Mouse (Mus musculus) Patski (cell line): ENCODE measurements around the gene Nol10. TPM values are rescaled to one million over a fixed set of nuclear protein-coding genes. Genes with fewer than 3 reads are reported as not detected.
A peak's percentile ranks its signal among the peaks of the same experiment; 100 is the strongest.

Source experiments
- ATAC-seq: fragments of 100-300 bp; one replicate; pipeline ENCODE4 v1.8.0; 2021
- CTCF ChIA-PET: fragments of 350-600 bp; sonication (Branson Sonifier 250); formaldehyde crosslinking; loops from one replicate; lab custom pipeline; 2022; ENCODE audit warnings: inconsistent platforms; lab: Charles Lee
- POLR2A ChIA-PET: fragments of 350-600 bp; sonication (Branson Sonifier 250); formaldehyde crosslinking; loops from one replicate; lab custom pipeline; 2022; ENCODE audit warnings: antibody characterized with exemption, inconsistent platforms; lab: Charles Lee
- DNase-seq: peaks from one replicate; pipeline ENCODE4 v3.0.0-alpha.2; 2011; ENCODE audit warnings: low read depth, low spot score
- H3K27me3 ChIP-seq: fragments of 371-371 bp; one replicate; pipeline ENCODE4 v1.5.1; 2021
- CTCF ChIP-seq: fragments of 100-300 bp; IDR thresholded peaks from one replicate; pipeline ENCODE4 v1.5.1; 2021
- in situ Hi-C: fragments of 300-500 bp; cut with MboI; formaldehyde crosslinking; loops from 3 replicates; pipeline ENCODE4 v1.11.1; 2018; ENCODE audit warnings: low pct_unique_long_range_greater_than_20kb, mixed read lengths
- polyA plus RNA-seq: library from polyadenylated mRNA; unstranded; gene quantifications from one replicate; pipeline ENCODE4 v1.2.3, GENCODE M21; 2021

Gene Nol10
- polyA plus RNA-seq, 1 experiment from 2014 or later, result 18.6 TPM

DNA sequence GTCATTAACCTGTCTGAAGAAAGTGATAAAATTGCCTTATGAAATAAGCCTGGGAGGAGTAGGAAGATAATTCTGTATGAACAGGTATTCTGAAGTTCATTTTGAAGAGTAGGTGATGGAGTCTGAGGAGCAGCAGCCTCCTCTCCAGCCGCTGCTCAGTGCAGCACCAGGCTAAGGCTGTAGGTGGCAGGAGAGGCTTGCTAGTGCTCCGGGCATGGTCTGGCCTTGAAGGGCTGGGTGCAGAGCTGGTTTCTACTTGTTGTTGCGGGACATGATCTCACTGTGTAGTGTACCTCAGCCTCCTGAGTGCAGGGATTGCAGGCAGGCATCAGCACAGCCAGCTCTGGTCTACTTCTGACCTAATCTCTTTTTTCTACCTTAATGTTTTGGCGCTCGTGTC, 18.7 kb downstream of the Nol10 start:
- POLR2A ChIA-PET, result no interaction called here
- DNase-seq (no peak), ATAC-seq (peak; percentile 95)
- TF ChIP-seq CTCF, result peak; percentile 87
- CTCF ChIA-PET, result interaction anchor here (0.7 to 3.0 kb wide), 11 partner anchors 10 to 442 kb away, joined by 3 to 14 read pairs (median 3); no protein-coding TSS in a partner anchor
- in situ Hi-C loops, result loop anchor here (5.0 kb wide), 1 partner anchor 440 kb away; no protein-coding TSS in a partner anchor
- no peaks in the 10 kb centered on the region for H3K27me3 ChIP-seq

DNA sequence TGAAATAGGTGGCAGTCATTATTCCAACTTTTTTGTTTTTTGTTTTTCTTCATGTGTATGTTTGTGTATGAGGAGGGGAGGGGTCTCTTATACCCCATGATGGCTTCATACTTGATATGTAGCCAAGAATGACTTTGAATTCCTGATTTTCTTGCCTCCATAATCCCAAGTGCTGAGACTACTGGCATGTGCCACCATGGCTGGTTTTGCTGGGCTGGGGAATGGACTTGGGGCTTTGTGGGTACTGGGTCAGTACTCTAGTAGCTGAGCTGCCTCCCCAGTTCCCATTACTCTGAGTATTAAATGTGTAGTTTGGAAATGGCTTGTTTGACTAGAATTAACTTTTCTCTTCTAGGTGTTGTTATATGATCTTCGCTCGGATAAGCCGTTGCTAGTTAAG, 20.9 kb downstream of the Nol10 start:
- POLR2A ChIA-PET, result no interaction called here
- CTCF ChIA-PET, result interaction anchor here (1.0 kb wide), 1 partner anchor 52 kb away, joined by 3 read pairs; no protein-coding TSS in a partner anchor
- DNase-seq (no peak), ATAC-seq (no peak)
- in situ Hi-C loops, result loop anchor here (5.0 kb wide), 1 partner anchor 438 kb away; no protein-coding TSS in a partner anchor
- no peaks in the 10 kb centered on the region for H3K27me3 ChIP-seq
- no peak for TF ChIP-seq CTCF

DNA sequence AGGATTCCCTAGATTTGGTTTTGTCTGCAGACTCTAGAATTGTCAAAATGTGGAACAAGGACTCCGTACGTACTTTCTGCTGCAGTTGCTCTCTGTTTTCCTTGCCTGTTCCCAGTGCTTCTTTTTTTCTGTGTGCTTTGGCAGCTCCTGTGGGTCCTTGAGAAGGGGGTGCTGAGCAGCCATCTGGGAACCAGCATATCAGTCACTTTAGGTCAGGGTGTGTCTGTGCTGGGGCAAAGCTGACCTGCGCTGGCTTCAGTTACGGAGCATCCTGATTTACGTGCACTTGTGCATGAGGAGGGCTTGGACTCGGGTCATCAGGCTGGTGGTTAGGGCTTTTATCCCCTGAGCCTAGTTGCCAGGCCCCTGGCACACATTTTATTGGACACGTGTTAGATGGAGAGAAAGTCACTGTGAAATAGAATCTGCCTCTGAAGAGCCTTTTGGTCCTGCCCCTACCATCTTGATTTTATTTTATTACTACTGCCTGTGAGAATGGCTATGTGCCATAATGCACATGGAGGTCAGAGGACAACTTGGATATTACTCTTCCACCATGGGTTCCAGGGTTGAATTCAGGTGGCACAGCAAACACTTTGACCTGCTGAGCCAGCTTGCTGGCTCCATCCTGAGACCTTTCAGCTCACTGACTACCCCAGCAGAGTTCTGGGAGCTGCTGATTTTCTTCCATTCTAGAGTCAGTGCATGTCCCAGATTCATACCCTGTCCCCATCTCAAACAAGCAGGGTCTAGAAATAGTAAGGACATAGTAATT, 21.5 kb downstream of the Nol10 start:
- CTCF ChIA-PET, result interaction anchor here (1.0 kb wide), 2 partner anchors 49 to 52 kb away, joined by 3 read pairs; no protein-coding TSS in a partner anchor
- no peaks in the 10 kb centered on the region for H3K27me3 ChIP-seq
- DNase-seq (no peak), ATAC-seq (no peak)
- in situ Hi-C loops, result loop anchor here (5.0 kb wide), 3 partner anchors 48 to 438 kb away; no protein-coding TSS in a partner anchor
- no peak for TF ChIP-seq CTCF
- POLR2A ChIA-PET, result no interaction called here

DNA sequence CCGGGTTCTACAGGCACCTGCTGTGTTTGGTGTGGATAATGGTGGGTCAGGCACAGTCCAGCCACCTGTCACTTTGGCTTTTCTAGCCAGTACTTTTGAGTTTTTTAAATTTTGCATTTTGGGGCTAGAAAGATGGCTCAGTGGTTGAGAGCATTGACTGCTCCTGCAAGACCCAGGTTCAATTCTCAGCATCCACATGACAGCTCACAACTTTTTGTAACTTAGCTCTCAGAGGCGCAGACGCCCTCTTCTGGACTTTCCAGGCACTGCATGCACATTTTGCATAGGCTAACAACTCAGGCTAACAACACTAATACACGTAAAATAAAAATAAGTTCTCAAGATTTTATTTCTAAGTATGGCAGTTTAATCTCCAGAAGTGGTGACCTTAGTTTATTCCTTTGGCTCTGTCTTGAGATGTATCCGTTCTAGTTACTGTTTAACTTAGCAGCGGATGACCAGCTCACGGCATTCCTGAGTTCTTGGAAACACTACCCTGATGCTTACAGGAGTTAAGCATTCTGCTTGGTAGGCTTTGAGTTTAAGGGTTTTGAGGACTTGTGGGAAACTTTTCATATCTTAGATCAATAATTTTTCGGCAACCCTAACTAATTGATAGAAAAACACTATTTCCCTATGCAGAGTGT, 23.5 kb downstream of the Nol10 start:
- TF ChIP-seq CTCF, result peak; percentile 54
- POLR2A ChIA-PET, result no interaction called here
- in situ Hi-C loops, result loop anchor here (5.0 kb wide), 2 partner anchors 46 to 176 kb away; no protein-coding TSS in a partner anchor
- no peak for ATAC-seq
- no peaks in the 10 kb centered on the region for H3K27me3 ChIP-seq
- DNase-seq, result no peak
- CTCF ChIA-PET, result interaction anchor here (1.0 to 1.2 kb wide), 2 partner anchors 176 to 185 kb away, joined by 3 read pairs; no protein-coding TSS in a partner anchor

DNA sequence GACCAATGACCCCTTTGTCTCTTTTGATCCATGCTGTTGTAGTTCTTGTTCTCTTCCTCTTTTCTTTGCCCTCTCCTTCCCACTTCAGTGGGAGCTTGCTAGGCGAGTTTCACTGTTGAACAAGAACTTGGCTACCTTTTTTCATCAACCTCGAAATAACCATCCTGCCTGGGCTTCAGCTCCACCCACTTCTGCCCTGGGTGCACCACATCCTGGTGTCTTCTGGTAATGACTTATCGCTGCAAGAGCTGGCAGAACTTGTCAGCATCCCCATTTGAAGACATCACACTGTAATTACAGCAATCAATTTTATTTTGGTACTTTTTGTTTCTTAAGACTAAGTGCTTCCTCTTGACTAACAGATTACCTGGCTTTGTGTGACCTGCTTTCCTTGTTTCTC, 24.4 kb downstream of the Nol10 start:
- ChIA-PET POLR2A (no interaction called here), CTCF (interaction anchor here (0.9 to 1.8 kb wide), 6 partner anchors 18 to 184 kb away, joined by 3 to 4 read pairs (median 3); no protein-coding TSS in a partner anchor)
- in situ Hi-C loops, result loop anchor here (5.0 kb wide), 2 partner anchors 45 to 175 kb away; no protein-coding TSS in a partner anchor
- ATAC-seq, result no peak
- DNase-seq, result no peak
- no peaks in the 10 kb centered on the region for H3K27me3 ChIP-seq
- no peak for TF ChIP-seq CTCF

DNA sequence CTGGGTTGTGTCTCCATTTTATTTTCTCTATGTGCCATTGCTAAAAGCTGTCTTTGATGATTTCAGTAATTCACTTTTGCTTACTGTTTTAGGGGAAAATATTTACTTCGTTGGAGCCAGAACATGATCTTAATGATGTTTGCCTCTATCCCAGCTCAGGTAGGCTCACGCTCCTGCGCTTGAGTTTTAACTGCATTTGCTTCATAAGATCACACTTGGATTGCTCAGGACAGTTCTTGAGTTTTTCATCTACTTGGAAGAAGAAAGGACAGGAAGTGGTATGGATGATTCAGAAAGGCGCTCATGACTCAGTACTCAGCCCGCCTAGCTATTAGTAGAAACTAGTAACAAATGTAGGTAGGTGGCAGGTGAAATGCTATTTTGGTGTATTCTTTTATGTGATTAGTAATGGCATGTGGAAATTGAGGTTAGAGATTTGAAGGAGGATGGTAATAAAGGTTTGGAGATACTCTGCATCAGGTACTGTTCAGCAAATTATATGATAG, 25.3 kb downstream of the Nol10 start:
- no peaks in the 10 kb centered on the region for H3K27me3 ChIP-seq
- DNase-seq (no peak), ATAC-seq (no peak)
- TF ChIP-seq CTCF, result no peak
- CTCF ChIA-PET, result interaction anchor here (0.9 to 1.8 kb wide), 5 partner anchors 17 to 46 kb away, joined by 3 to 4 read pairs (median 3); no protein-coding TSS in a partner anchor
- in situ Hi-C loops, result loop anchor here (5.0 kb wide), 2 partner anchors 44 to 174 kb away; no protein-coding TSS in a partner anchor
- POLR2A ChIA-PET, result interaction anchor here (0.6 kb wide), 1 partner anchor 14 kb away, joined by 3 read pairs; no protein-coding TSS in a partner anchor

DNA sequence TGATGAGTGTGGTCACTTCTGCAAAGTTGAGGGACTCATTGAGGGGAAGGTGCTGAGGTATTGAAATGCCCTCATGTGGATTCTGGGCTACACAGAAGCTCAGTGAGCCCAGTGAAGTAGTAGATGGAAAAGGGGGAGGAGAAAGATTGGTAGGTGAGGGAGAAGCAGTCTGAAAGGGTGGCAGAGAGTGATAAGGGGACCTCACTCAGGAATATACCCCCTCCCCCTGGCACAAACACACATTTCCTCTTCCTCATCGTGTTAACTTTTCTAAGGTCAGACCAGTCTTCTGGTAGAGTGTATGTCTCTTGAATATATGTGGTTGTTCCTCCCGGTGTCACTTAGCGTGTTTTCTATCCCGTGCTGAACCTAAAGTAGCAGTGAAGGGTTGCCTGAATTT, 27.0 kb downstream of the Nol10 start:
- ATAC-seq, result no peak
- in situ Hi-C loops, result no loop called here
- TF ChIP-seq CTCF, result no peak

DNA sequence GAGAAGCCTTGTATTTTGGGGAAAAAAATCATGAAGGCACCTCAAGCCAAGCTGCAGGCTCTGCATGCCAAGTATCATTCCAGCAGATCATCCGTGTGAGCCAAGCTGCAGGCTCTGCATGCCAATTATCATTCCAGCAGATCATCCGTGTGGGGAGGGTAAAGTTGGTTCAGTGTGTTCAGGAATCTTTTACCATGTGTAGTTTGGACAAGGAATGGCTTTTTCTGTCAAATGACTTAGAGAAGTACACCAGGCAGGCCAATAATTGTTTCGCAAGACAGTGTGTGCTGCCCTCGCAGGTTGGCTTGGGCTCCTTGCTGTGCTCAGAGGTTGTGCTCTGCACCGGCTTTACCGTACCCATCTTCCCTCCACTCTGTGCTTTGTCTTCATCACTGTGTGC, 28.3 kb downstream of the Nol10 start:
- ATAC-seq, result peak; percentile 80
- peak; percentile 51 for DNase-seq
- POLR2A ChIA-PET, result interaction anchor here (1.4 kb wide), 1 partner anchor 11 kb away, joined by 4 read pairs; no protein-coding TSS in a partner anchor
- no peak for TF ChIP-seq CTCF
- H3K27me3 ChIP-seq, result no peaks in the 10 kb centered on the region
- CTCF ChIA-PET, result interaction anchor here (0.8 to 2.2 kb wide), 5 partner anchors 9 to 177 kb away, joined by 3 to 11 read pairs (median 4); no protein-coding TSS in a partner anchor
- in situ Hi-C loops, result no loop called here

More for the DNA sequence above, 27.0 kb downstream of the Nol10 start:
- ChIA-PET POLR2A (no interaction called here), CTCF (interaction anchor here (0.8 kb wide), 1 partner anchor 13 kb away, joined by 3 read pairs; no protein-coding TSS in a partner anchor)
- no peaks in the 10 kb centered on the region for H3K27me3 ChIP-seq
- DNase-seq, result no peak

DNA sequence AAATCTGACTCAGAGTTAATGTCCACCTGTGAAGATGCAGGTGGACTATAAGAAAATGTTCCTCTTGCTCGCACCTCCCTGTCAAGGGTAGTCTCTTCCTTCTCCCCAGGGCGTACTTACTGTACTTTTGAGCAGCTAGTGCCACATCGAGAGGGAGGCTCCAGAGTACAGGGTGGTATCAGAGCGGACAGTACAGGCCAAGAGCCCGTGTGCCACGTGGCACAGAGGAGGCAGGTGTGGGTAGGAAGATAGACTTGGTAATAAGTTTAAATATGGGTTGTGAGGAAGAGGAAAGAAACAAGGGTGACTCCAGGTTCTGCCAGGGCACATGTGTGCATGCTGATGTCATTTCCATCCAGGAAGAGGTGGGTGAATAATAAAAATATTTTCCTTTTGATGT, 32.7 kb downstream of the Nol10 start:
- ChIA-PET CTCF (no interaction called here), POLR2A (no interaction called here)
- DNase-seq, result no peak
- in situ Hi-C loops, result no loop called here
- no peak for TF ChIP-seq CTCF
- no peaks in the 10 kb centered on the region for H3K27me3 ChIP-seq
- no peak for ATAC-seq

DNA sequence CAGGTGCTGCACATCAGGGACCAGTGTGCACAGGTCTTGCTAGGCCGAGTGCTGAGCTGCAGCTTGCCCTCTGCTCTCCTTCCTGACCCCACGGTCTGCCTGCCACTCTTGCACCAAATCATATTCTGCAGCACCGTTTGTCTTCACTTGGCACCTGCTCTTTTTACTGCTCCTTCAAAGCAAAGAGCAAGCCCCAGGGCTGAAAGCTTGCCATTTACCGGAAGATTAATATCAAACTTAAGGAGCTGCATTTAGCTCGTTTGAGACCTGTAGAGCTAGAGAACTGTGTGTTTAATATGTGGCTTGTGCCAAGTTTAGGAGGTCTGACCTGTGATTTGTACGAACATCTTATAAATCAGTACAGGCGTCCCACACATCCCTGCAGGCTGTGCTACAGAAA, 34.5 kb downstream of the Nol10 start:
- TF ChIP-seq CTCF, result no peak
- H3K27me3 ChIP-seq, result no peaks in the 10 kb centered on the region
- ATAC-seq (no peak), DNase-seq (no peak)
- ChIA-PET CTCF (interaction anchor here (0.8 kb wide), 1 partner anchor 34 kb away, joined by 3 read pairs; no protein-coding TSS in a partner anchor), POLR2A (no interaction called here)
- in situ Hi-C loops, result no loop called here
